Mouse (Mus musculus): ENCODE measurements around the gene Fam92b. TPM values are rescaled to one million over a fixed set of nuclear protein-coding genes. Genes with fewer than 3 reads are reported as not detected.

Fam92b gene
- polyA plus RNA-seq, 1 experiment from 2014 or later: 0.78 TPM

GRCm38 (mm10) chr8:120119931-120120330 is 57.3 kb downstream of the Fam92b start:
- Histone ChIP-seq H3K4me1 (replicated peaks) (peaks cover 17% of the 10 kb centered on the region), H3K36me3 (no peaks in the 10 kb centered on the region), H3K9me3 (no peaks in the 10 kb centered on the region), H3K4me3 (replicated peaks) (no peak overlapping the region), H3K27me3 (replicated peaks) (peaks cover 12% of the 10 kb centered on the region; the same call in 1 of the 2 replicates), H3K4me2 (replicated peaks) (no peak overlapping the region), H3K27ac (no peak overlapping the region), H3K9ac (no peak overlapping the region)
- WGBS: 74% methylated on average over 6 of the region's 6 CpGs
- ATAC-seq: no peak

DNA sequence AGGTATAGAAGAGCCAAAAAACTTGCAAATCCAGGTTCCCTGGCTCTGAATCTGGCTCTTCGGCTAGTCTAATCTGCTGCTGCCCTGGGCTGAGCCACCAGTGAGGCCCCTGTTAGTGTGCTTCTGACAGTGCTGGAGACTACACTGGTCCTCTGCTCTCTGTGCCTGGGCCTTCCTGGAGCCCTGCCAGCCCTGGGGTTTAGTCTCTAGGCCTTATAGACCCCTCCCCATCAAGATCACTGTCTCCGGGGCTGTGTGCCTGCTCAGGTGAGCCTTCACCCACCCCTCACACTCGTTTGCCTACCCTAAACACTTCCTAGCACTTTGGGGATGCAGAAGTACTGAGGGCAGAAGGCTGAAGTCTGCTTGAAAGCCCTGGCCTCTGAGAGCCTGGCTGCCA is 57.8 kb downstream of the Fam92b start:
- Histone ChIP-seq H3K27ac (no peak overlapping the region), H3K4me1 (replicated peaks) (peaks cover 15% of the 10 kb centered on the region), H3K36me3 (no peaks in the 10 kb centered on the region), H3K4me3 (replicated peaks) (no peak overlapping the region), H3K9me3 (no peaks in the 10 kb centered on the region), H3K4me2 (replicated peaks) (no peak overlapping the region), H3K9ac (no peak overlapping the region), H3K27me3 (replicated peaks) (peaks cover 17% of the 10 kb centered on the region; the same call in 1 of the 2 replicates)
- ATAC-seq: no peak
- WGBS: 56% methylated on average over 3 of the region's 3 CpGs

- ATAC-seq: no peak
- 74% methylated on average over 5 of the region's 5 CpGs for WGBS
- H3K9ac ChIP-seq: no peak overlapping the region
- H3K27ac ChIP-seq: no peak overlapping the region
- no peak overlapping the region for H3K4me3 ChIP-seq (replicated peaks)
- no peaks in the 10 kb centered on the region for H3K9me3 ChIP-seq
- H3K4me2 ChIP-seq (replicated peaks): no peak overlapping the region
- H3K4me1 ChIP-seq (replicated peaks): peaks cover 14% of the 10 kb centered on the region
- H3K27me3 ChIP-seq (replicated peaks): peaks cover 17% of the 10 kb centered on the region; the same call in 1 of the 2 replicates
- no peaks in the 10 kb centered on the region for H3K36me3 ChIP-seq
Observed at GRCm38 (mm10) chr8:120118847-120119246, 58.4 kb downstream of the Fam92b start.

DNA sequence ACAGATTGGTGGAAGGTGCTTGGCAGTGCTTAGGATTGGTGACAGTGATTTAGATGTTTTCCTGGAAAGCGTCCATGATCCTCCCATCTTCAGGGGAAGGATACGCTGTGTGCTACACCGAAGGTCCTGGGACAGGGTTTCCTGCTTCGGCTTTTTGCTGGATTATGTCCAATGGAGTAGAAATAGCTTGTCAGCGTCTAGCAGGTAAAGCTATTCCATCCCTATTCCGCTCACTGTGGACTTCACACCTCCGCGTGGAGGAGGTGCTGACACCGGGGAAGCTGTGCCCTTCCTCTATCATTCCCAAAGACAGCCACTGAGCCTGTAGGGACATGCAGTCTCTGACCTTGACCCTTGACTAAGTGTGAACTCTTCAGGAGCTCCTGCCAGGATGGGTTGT is 59.1 kb downstream of the Fam92b start:
- no peaks in the 10 kb centered on the region for H3K36me3 ChIP-seq
- peaks cover 17% of the 10 kb centered on the region; the same call in 1 of the 2 replicates for H3K27me3 ChIP-seq (replicated peaks)
- no peaks in the 10 kb centered on the region for H3K9me3 ChIP-seq
- H3K4me2 ChIP-seq (replicated peaks): no peak overlapping the region
- no peak overlapping the region for H3K27ac ChIP-seq
- H3K4me3 ChIP-seq (replicated peaks): no peak overlapping the region
- WGBS: 77% methylated on average over 9 of the region's 9 CpGs
- no peak for ATAC-seq
- no peak overlapping the region for H3K9ac ChIP-seq
- peaks cover 14% of the 10 kb centered on the region for H3K4me1 ChIP-seq (replicated peaks)

- Histone ChIP-seq H3K4me2 (replicated peaks) (no peak overlapping the region), H3K9me3 (no peaks in the 10 kb centered on the region), H3K27me3 (replicated peaks) (peaks cover 17% of the 10 kb centered on the region; the same call in 1 of the 2 replicates), H3K36me3 (no peaks in the 10 kb centered on the region), H3K4me3 (replicated peaks) (no peak overlapping the region), H3K9ac (no peak overlapping the region), H3K27ac (no peak overlapping the region), H3K4me1 (replicated peaks) (peaks cover 19% of the 10 kb centered on the region)
- WGBS: 71% methylated on average over 7 of the region's 7 CpGs
- ATAC-seq: no peak
Observed at GRCm38 (mm10) chr8:120116600-120116999, 60.7 kb downstream of the Fam92b start.

Other genes with a start within 250 kb of the Fam92b start
- 23.9 and 24.9 TPM in 2 replicates for gene Crispld2, start 185.0 kb downstream of the Fam92b start, polyA plus RNA-seq (2015; fragmentation: Nextera tagmentation; extraction: Ambion mirVana)
- 34.8 and 39.7 TPM in 2 replicates for gene Zdhhc7, start 76.0 kb downstream of the Fam92b start, polyA plus RNA-seq (2015; fragmentation: Nextera tagmentation; extraction: Ambion mirVana)
- 4.7 and 5.8 TPM in 2 replicates for gene 6430548M08Rik, start 63.3 kb downstream of the Fam92b start, polyA plus RNA-seq (2015; fragmentation: Nextera tagmentation; extraction: Ambion mirVana)
- 7.9 and 9.6 TPM in 2 replicates for gene Gse1, start 51.0 kb upstream of the Fam92b start, polyA plus RNA-seq (2015; fragmentation: Nextera tagmentation; extraction: Ambion mirVana)